Mouse (Mus musculus) left cerebral cortex, adult 18-20 months (tissue): ENCODE measurements around the gene Rassf8. TPM values are rescaled to one million over a fixed set of nuclear protein-coding genes. Genes with fewer than 3 reads are reported as not detected.

Experiments
- DNase-seq, 2 experiments: peaks; one replicate each; pipeline ENCODE4 v3.0.0; 2021 to 2022; ENCODE audit warnings: low spot score in 2 of 2, mixed read lengths in 1 of 2
- total RNA-seq, 2 experiments: library from RNA; stranded (reverse); gene quantifications; 2 replicates each; pipeline ENCODE4 v1.2.3; 2021

Rassf8 gene
- total RNA-seq, 2 experiments from 2014 or later: 16.3 to 18.9 TPM

DNA sequence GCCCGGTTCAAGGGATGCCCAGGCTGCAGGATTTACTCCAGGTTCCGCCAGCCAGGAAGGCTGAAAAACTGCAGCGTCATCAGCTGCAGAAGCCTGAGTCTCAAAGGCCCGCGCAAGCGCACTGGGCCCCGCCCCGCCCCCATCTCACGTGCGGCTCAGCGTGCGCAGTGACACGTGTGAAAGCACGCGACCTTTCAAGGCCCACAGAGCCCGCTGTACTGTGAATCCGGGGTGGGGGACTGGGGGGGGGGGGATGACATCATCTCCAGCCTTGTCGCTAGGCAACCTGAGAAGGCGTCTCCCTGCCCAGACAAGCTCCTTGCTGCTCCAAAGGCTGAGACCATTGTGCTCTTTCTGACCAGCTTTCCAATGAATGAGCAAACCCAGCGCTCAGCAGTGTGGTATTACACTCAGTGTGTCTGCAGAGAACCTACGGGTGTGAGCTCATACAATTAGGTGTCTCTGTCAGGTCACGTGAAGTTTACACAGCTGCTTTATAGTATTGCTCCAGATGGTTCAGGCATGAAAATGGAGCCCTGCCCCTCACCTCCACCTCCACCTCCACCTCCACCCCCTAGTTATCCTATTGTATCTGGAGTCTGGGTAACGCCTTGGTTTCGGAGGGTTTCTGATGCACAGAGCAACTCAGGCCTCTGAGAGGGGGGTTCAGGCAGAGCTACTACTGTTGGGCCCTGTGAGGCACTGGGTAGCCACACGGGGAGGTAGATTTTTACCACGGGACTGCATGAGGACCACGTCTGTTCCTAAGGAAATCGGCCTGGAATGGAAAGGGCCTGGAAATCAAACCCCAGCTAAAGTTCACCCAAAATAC, 109.4 kb downstream of the Rassf8 start:
- peak; percentile 96 to 97 for DNase-seq

DNA sequence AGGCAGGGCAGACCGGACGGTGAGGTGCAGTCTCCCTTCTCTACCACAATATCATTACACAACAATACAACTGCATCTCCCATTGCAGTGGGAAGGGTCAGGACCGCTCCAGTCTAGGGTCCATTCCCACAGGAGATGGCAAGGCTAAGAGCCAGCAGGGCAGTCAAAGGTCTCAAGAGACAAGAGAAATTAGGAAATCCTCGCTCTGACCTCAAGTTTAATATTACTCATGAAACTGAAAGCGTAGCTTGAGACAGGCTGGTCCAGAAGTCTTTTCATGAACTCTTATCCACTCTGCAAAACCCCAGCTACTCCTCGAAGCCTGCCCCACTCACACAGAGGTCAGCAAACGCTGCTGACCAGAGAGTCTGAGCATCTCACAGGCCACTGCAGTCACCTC, 110.9 kb downstream of the Rassf8 start:
- no peak for DNase-seq

DNA sequence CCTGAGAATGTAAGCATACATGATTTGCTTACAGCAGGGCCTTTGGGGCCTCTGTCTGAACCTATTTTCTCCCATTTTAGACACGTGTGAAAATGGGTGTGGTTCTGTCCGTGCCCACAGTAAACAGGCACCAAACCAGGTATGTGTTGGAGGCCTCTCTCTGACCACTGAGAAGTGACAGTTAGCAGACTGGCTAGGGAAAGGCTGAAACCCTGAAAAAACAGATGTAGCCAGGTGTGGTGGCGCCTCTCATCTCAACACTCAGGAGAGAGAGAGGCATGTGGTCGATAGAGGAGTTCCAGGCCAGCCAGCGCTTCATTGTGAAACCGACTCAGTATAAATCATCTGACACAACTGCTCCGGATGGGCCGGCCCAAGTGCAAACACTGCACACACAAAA, 111.9 kb downstream of the Rassf8 start:
- DNase-seq: no peak

DNA sequence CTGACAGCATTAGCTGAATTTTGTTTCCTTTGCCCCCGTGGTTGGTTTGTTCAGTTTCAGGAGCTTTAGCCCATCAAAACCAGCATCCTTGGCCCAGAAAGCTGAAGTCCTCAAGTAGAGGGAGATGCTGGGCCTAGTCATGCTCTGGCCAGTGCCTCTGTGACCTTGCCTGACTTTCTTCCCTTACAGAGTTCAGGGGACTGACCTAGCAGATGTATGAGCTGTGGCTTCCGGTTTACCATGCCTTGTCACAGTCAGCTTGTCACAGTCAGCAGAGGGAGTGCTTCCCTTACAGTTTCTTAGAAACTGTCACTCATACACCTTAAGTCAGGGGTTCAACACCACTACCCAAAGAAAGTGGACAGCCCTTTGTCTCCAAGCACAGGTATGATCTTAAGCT, 113.8 kb downstream of the Rassf8 start:
- DNase-seq: no peak

DNA sequence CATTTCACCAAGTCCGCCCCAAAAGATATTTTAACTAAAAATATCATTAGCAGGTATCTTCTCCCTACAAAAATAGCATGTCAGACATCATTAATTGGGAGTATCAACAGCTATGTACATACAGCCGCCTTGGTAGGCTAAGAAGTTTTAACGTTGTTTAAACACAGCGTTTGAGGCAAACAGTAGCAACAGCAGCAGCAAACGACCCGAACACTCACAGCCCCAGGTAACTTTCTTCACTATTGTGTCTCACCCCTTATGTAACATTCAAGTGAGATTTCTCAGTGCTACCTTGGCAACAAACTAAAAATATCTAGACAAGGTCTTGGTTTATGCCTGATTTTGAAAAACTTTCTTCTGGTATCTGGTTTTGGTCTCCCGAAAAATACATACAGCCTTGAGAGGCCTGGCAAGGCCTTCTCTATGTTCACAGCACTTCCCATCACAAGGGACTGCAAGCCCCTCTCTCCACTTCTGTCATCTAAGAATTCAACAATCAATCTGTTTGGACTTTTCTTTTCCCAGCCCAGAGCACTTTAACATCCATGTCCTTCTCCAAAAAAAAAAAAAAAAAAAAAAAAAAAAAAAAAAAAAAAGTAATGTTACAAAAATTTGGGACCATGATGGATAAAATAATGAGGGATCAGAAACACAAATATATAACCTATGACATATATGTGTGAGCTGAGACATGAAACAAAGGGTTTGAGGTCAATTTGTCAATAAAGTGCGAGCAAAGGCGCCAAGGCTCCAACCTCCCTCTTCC, 115.1 kb downstream of the Rassf8 start:
- DNase-seq: no peak

DNA sequence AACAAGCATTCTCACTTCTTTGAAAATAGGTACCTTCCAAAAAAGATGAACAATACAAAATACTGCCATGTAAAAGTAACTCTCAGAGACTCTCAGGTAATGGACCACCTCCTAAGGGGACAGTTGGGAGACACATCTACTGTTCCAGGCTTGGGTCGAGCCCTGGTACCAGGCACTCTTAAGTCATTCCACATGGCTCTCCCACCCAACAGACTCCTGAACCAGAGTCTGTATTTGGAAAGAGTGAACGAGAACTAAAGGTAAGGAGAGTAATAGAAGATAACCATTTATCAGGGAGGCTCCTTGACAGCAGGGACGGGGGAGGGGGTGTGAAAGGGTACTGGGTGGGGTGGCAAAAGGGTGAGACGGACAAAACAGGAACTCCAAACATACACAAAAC, 115.8 kb downstream of the Rassf8 start:
- DNase-seq: no peak

DNA sequence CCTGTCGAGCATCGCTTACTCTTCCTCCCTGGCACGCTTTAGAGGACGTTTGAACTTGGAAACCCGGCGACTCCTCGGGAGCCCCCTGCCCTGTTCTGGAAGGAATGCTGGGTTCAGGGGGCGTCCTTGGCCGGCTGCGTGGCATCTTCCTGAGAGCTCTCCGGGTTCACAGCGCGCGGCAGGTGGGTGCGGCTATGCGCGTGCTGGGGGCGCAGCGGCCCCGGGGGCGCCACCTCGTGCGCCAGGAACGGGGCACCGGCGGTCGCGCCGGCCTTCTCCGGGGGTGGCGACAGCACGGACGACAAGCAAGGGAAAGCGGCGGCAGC, 116.2 kb downstream of the Rassf8 start:
- no peak for DNase-seq

DNA sequence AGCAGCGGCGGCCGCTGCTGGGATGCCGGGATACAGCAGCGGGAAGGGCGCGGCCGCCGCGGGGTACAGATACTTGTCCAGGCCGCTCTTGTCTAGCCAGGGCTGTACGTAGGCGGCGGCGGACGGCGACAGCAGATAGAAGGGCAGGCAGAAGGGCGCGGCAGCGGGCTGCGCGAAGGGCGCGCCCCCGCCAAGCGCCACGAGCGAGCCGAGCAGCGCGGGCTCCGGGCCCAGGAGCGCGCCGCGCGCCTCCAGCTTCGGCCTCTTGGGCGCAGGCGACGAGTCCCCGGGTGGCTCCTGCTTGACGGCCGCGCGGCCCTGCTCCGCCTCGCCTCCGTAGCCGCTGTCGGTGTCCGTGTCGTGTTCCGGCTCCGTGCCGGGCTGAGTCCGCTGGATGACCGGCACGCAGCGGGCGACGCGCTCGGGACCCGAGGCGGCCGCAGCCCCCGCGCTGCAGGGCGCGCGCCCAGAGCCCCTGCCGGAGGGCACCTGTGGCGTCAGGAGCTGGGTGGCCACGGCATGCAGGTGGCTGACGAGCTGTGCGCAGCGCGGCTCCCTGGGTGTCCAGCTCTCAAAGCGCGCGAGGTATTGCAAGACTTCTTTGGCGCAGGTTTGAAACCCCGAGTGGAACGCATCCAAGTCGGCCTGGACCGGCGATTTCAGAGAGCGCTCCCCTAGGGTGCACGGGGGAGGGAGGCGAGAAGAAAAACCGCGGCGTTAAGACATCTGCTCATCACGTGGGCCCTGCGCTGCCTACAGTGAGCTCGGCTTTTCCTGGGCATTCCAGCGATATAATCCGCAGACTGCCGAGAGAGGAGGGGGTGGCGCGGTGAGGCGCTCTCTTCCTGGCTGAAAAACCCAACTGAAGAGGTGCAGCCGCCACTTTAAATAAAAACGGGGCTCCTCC, 116.8 kb downstream of the Rassf8 start:
- peak; percentile 70 to 89 for DNase-seq

DNA sequence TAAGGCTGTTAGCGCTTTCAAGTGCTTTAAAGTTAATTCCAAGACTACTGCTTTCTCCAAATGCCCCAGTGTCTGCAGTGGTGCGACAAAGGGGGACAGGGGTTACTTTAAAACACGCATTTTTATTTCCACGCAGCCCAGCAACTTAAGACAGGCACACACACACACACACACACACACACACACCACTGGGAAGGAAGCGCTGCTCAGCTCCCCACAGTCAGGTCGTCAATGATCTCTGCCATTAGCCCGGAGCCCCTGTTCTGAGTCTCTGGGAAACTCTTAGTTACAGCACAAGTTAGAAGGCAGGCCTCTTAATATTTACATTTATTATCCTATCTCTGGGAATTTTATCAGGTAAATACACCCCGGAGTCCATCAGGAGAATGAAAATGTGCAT, 117.6 kb downstream of the Rassf8 start:
- DNase-seq: no peak

DNA sequence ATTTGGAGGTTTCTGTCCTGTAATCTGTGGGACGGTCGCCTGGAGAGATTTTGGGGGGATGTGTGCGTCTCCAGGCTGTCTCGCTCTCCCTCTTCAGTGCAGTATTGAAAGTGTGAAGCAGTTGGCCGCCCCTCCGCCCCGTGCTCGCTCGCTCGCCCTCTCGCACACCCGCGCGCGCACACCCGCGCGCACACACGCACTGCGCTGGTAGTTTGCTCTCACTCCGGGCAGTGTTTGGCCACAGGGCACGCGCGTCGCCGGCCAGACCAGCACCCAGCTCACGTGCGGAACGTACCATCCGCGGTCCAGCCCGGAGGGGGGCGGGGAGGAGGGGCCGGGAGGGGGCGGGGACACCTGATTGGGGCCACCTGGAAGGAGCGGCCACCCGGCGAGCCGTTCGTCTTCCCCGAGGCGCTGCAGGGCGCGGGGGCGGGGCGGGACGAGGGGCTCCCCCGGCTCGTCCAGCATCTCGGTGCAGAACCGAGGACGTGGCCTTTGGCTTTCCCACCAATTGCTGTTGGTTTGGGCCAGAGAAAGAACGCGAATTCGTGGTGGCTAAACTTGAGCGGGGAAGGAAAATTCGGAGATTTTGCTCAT, 118.8 kb downstream of the Rassf8 start, which contains the start of gene Bhlhe41:
Gene Bhlhe41, minus strand, starts transcription at position 270 of the 597 bp plus-strand sequence.
- peak; percentile 64 to 81 for DNase-seq

DNA sequence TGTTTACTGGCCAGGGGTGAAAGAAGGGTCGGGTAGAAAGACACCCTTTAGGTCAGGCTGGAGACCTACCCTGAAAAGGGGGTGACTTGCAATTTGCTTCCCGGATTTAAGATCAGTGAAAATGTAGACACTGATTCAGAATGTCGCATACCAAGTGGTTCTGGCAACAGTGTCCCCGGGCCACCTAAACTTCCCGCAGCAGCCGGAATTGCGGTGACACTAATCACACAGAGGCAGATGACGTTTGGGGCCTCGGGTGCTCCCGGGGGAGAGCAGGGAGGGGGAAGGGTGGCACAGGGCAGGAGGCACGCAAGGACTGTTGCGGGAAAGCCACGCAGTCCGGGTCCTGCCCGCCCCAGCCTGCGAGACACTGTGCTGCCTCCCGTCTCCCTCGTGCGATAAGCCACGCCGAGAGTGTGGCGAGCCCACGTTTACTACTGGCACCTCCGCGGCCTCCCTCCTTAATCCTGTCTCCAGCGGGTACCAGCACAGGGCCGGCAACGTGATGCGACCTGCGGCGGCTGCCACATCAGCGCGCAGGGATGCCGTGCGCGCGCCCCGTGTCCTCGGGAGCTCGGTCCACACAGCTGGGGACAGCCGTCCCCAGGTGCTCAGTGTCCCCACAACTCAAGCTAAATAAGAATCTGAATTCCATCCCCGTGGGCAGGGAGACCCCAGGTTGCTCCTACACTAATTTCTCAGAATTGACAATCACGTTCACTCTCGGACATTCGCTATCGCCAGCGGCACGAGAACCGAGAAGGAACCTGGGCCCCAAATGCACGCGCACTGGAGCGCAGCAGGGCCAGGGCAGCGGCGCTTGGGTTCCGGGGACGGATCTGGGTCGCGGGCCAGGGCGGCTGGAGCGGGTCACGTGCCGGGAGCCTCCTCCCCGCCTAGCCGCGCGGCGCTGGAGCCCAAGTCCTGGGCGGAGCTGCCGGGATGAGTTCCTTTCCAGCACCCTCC, 119.6 kb downstream of the Rassf8 start:
- DNase-seq: peak; percentile 82 to 86

DNA sequence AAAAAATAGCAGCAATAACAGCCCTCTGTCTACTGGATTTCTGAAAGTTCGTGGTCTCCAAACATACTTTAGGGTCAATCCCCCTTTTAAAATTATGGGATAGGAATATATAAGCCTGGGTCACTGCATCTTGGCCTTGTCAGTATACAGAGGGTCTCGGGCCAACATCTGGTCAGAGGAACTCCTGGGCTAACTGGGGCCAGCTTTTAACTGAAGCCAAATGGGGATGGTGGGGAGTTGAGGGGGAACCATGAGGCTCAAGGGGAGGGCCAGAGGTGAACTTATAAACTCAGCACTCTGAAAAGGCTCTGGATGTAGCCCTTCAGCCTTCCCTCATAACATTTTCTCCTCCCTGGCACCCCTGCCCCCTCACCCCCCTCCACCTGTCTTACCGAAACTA, 120.6 kb downstream of the Rassf8 start:
- no peak for DNase-seq

Other genes starting within 250 kb of the Rassf8 start
- gene Lmntd1, start 132.4 kb upstream of the Rassf8 start, total RNA-seq: 1 to 10 TPM; 1.8 to 2.1 TPM
- gene Tuba3b, start 131.0 kb upstream of the Rassf8 start, total RNA-seq: not detected
- 10 to 100 TPM; 38.0 to 39.1 TPM for gene Bhlhe41, start 118.8 kb downstream of the Rassf8 start, total RNA-seq
- 1 to 10 TPM; 4.5 to 4.6 TPM for gene Sspn, start 184.9 kb downstream of the Rassf8 start, total RNA-seq